Mouse (Mus musculus): ENCODE data around the gene Paqr3.

- TF ChIP-seq CTCF (conservative IDR thresholded peaks at IDR 0.05 in 1 of 2, IDR thresholded peaks at IDR 0.05 in 1 of 2; ENCODE audit: low read depth in 2 of 2, low read length in 2 of 2) (no peak), ETS1 (conservative IDR thresholded peaks at IDR 0.05; ENCODE audit: low read depth, low read length) (no peak)
Measured at GRCm38 (mm10) chr5:97127284-97127683, 15.9 kb upstream of the Paqr3 start.

All from CH12.LX (cell line).